Mouse (Mus musculus): ENCODE results near the gene Arpc5. TPM values are rescaled to one million over a fixed set of nuclear protein-coding genes. Genes with fewer than 3 reads are reported as not detected.
"Not testable (repeated sequence)": the region's sequence is repeated elsewhere in the genome, so short reads cannot be mapped to it uniquely, and the experiment has no call there.

Arpc5 gene
- total RNA-seq, 2 experiments from 2014 or later: 115 to 199 TPM

DNA sequence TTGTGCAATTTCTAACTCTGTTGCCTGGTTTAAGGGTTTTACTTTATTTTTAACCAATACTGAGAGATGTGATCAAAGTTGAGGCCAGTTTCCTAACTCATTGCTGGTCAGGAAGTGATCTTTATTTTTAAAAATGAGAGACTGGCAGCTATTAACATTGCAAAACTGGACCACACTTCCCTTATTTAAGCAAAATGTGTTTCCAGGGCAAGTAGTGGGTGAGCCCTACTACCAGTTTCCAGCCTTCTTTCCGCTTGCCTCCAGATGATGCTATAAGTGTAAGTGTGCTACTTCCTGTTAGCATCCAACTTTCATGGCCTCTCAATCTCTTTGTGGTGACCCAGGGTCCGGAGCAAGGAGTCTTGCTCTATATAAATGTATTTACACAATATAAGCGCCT is 8.3 kb downstream of the Arpc5 start:
- ATAC-seq (replicated peaks; ENCODE audit: poor library complexity, severe bottlenecking): peak; percentile 93

DNA sequence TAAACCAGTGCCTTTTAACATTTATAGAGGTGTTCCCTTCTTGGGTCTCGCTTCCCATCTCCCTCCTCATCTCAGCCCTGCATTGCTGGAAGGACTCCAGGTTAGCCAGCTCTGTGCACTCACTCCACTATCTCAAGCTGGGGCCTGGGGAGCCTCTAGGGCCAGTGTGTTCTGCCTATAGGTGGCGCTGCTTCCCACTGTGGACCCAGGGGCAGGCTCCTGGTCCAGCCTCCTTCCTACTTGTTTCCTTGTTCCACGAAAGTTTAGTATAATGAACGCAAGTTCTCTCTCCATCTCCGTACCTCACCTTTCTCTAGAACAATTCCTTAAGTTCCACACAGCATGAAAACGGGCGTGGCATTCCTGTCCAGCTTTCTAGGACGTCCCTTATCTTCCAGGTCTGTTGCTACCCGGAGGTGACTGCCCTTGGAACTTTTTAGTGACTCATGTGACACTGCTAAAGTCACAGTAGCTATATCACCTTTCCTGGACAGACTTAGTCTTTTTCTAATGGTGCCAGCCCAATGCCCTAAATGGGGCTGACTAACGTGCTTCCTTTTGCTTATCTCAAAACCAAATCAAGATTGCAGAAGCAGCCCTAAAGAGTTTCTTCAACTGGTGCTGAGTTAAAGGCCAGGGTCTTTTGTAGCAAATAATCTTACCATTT is 12.9 kb downstream of the Arpc5 start:
- ATAC-seq (replicated peaks; ENCODE audit: poor library complexity, severe bottlenecking): peak; percentile 70

DNA sequence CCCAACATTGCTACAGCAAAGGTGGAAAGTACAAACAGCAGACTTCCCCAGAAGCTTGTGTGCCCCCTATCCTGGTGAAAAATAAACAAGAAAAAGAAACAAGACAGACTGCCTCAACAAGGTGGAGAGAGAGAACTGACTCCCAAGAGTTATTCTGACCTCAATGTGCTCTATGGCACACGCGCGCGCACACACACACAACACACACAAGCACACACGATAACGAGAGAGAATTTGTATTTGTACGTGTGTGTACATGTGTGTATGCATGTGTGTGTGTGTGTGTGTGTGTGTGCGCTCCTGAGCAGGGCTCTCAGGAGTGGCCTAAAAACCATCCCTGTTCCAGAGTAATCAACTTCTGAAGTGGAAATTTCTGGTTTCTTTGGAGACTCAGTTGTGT is 18.3 kb downstream of the Arpc5 start:
- no peak for ATAC-seq (replicated peaks; ENCODE audit: poor library complexity, severe bottlenecking)

DNA sequence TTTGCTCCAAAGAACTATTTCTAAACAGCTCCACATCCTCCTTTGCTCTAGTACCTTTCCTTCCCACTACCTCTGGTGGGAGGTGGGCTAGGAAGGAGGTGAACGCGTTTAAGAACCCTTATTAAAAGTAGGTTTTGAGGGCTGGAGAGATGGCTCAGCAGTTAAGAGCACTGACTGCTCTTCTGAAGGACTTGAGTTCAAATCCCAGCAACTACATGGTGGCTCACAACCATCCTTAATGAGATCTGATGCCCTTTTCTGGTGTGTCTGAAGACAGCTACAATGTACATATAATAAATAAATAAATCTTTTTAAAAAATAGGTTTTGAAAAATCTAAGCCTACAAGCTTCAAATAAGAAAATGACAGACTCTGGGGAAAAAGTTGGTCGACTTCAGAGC is 19.1 kb downstream of the Arpc5 start:
- not testable (repeated sequence) for ATAC-seq (replicated peaks; ENCODE audit: poor library complexity, severe bottlenecking)

DNA sequence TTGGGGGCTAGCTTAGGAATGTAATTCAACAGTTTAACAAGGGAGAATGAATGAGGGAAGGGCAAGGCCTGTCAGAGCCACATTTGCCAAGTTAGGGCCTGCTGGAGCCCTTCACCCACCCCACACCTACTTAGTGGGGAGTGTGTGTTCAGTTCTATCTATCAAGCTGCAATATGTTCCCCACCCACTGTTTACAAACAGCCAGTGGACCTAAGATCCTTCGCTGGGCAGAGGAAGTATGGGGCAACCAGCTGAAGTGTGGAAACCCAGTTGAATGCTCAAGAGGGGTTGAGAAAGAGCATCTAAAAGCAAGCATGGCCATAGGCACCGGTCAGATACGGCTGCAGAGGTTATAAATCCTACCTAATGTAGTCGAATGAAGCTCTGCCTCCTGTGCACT is 20.6 kb downstream of the Arpc5 start:
- ATAC-seq (replicated peaks; ENCODE audit: poor library complexity, severe bottlenecking): peak; percentile 89

DNA sequence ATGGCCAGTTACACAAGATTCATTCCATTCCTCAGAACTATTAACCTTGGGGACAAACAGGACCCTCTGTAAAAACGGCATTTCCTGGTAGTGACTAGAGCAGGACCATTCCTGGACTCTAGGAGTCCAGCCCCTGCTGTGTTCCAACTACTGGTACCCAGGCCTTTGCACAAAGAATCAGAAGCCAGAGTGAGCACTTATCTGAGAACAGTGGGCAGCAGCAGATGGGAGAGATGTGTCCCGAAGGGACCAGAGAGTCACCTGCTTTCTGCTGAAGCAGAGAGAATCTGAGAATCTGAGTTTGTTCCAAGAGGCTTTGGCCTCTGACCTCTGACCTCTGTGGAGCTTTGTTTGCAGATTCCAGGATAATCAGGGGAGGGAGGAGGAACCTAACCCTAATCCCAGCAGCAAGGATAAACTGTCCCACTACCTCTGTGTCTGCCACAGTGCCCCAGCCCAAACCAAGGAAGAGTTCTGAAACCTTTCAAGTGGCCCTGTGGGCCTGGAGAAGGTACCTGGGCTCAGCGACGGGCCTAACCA is 21.8 kb downstream of the Arpc5 start:
- ATAC-seq (replicated peaks; ENCODE audit: poor library complexity, severe bottlenecking): no peak

DNA sequence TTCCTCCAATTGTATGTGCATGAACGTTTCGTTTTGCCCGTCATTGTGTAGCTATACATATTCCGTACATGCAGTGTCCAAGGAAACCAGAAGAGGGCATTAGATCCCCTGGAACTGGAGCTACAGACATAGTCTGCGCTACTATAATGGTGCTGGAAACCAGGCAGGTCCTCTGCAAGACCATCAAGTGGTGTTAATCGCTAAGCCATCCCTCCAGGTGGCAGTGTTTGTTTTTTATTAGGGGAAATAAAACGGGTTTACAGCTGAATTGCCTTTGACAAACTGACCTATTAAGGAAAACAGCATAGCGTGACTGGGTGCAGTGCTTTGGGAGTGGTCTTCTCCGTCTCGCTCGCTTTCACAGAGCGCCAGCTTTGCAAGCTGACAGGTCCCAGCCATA is 23.9 kb downstream of the Arpc5 start:
- peak; percentile 69 for ATAC-seq (replicated peaks; ENCODE audit: poor library complexity, severe bottlenecking)

DNA sequence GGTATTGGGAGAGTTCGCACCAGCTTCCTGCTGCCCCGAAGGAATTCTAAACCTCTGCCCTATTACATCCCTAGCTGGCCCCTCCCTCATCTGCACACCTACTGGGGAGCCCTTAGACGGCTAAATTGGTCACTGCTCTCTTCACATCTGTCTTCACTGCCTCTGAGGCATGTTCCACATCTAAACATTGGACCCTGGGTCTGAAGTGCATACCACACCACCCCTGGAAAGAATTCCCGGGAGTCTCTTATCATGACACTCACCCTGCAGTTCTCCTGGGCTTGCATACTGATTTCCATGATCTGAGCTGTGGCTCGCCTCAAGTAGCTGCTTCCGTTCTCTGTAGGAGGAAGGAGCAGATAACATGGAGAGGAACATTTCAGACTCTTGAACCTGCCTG is 24.5 kb downstream of the Arpc5 start:
- ATAC-seq (replicated peaks; ENCODE audit: poor library complexity, severe bottlenecking): no peak

DNA sequence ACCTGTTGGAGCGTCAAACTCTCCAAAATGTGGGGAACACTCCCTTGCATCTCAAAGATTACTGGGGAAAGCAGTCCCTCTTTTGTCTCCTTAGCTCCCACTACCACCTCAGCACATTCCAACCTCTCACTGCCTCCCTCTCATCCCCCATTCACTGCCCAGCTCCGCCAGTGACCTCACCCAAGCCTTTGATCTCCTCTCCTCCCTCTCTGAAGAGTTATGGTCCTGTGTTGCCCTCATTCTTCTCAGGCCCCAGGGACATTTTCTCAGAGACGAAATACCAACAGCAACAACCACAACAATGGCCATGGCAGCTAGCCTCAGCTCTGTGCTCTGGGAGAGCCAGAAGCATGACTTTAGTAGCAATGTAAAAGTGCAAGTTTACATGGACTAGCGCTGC is 24.9 kb downstream of the Arpc5 start:
- ATAC-seq (replicated peaks; ENCODE audit: poor library complexity, severe bottlenecking): no peak

DNA sequence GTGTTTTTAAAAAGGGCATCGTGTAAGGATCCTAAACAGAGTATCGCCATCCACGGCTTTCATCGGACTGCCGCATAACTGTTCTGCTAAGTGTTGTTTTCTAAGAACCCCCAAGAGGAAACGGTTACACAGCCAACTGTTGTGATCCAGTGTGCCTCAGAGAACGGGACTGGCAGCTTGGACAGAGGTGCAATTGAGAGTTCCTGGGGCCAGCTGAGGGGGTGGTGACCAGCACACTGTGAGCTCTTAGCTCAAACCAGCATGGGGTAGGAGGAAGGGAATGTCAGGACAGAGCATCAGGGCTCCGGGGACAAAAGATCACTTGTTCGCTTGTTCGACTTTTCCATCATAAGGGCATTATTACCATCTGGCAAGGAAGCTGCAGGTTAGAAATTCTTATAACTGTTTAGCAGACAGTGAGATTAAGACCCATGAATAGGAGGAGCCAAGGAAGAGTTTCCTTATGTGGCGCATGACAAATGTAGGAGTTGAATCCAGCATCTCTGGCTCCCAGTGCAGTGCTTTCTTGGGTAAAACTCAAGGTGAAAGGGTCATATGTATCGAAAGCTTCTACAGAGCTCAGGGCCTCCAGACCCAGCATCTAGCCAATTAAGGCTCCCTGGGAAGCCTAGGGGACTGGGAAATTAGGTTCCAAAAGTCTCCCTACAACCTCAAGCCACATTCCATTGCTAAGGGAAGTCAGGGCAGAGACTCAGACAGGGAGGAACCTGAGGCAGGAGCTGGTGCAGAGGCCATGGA is 26.6 kb downstream of the Arpc5 start:
- ATAC-seq (replicated peaks; ENCODE audit: poor library complexity, severe bottlenecking): no peak

DNA sequence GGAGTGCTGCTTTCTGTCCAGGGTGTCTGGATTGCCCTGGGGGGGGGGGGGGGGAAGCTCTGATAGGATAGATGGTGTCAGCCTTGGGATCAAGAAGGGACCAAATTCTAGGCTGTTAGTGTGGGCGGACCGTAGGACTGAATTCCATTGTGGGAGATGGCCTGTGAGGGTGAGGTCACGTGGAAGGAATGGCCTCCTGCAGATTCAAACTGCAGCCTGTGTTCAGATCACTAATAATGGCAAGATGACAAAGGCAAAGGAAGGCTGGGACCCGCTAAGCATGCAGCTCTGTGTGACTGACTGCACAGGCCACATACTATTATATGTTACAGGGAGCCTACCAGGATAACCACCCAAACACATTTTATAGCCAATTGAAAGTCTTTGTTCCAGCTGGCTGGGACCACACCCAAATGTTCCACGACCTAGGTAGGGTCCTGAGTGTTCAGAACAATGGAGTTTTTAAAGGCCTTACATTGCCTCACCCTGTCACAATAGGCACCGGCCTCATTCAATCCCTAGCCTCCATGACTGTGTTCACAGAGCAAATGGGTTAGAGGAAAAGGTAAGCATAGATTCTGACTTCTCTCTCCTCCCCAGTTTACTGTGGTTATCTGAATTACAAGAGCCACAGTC is 27.3 kb downstream of the Arpc5 start:
- no peak for ATAC-seq (replicated peaks; ENCODE audit: poor library complexity, severe bottlenecking)

DNA sequence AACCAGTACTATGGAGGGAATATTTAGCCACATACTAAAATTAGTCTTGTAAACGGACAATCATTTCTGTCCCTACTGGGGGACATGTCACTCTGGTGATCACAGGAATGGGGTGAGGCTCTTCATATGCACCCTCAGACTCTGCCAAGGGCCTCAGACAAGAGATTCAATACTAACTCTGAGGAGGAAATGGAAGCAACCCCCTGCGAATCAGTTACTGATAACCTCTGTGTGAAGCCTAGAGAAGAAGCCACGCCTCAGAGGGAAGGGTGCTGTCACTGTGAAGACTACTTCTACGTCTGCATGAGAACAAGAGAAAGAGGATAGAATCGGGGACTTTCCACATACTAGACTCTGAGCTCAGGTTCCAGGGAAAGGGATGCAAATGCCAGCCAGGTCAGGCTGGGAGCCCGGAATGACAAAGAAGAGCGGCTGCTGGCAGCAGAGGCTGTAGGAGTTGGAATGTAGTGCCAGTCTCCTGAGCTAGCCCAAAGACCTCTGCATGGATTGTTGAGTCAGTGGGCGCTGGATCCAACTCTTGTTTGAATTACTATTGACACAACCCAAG is 29.4 kb downstream of the Arpc5 start:
- no peak for ATAC-seq (replicated peaks; ENCODE audit: poor library complexity, severe bottlenecking)

DNA sequence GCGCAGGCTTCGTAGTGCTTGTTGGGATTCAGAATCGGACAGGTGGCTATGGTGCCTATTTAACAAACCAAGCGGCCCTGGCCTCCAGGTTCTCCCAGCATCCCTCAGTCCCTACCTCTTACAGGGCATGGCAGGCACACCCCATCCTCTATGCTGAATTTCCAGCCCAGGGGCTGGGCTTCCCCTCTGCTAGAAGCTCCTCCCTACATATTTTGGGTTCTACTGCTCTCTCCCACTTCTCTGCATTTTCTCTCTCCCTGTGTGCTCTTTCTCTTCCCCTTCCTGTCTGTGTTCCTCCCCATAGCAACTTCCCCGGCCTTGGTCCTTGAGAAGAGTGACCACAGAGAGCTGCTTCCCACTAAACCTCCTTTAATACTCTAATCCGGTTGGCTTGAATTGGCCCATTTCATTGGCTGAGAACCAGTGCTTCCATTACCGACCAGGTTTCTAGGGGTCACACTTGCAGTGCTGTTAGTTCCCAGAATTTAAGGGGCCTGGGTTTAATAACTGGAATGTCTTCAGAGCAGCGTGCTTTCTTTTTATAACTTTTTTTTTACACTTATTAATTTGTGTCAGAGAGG is 30.4 kb downstream of the Arpc5 start:
- ATAC-seq (replicated peaks; ENCODE audit: poor library complexity, severe bottlenecking): peak; percentile 64

DNA sequence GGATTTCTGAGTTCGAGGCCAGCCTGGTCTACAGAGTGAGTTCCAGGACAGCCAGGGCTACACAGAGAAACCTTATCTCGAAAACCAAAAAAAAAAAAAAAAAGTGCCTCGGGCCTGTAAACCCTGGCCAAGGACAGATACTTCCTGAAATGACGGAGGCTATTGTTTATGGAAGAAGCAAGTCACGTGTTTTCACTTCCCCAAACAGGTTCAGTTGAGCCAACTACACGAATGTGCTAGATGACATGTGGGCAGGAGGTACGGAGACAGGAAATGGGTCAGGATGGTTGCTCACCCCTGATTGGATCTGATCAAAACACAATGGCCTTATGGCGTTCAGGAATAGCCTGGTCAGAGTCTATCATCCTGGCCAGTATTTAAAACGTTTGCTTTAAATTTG is 31.8 kb downstream of the Arpc5 start:
- peak; percentile 93 for ATAC-seq (replicated peaks; ENCODE audit: poor library complexity, severe bottlenecking)

DNA sequence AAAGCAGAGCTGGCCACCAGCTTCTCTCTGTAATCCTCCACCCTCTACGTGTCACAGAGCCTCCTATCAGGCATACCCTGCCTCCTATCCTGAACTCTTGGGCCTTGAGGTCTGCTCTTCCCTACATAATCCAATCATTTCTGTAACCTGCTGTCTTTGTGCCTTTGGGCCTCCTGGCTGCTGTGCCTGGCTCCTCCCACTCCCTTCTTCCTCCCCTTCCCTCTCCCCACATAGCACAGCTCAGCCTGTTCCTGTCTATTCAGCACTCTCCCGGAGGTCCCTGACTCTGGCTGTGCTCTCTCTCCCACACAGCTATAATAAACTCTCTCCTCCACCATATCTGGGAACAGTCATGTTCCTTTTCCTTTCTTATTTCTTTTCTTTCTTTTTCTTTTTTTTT is 33.6 kb downstream of the Arpc5 start, which contains the start of gene Ncf2:
Gene Ncf2, plus strand, starts transcription at position 298 of the 400 bp plus-strand sequence.
- peak; percentile 38 for ATAC-seq (replicated peaks; ENCODE audit: poor library complexity, severe bottlenecking)

DNA sequence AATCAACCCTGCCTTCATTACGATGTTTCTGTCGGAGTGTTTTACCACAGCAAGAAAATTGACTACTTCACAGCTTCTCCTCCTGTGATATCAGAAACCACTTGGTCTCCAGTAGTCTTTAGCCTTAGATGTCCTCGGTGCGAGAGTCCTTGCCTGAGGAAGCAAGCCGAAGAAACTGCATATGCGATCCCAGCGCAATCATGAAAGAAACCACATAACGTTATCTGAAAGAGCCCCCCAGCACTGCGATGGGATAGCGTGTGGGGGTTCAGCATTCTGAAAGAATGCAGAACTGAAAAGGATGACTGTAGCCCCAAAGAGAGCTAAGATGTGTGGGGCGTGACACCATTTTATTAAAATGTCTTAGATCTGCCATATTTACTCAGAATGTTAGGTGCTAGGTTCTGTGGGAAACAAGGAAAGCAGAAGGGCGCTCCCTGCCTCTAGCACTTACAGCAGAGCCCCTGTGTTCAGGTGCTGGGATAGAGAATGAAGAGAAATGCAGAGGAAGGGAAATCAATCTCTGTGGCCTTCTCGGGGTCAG is 34.4 kb downstream of the Arpc5 start:
- ATAC-seq (replicated peaks; ENCODE audit: poor library complexity, severe bottlenecking): no peak

DNA sequence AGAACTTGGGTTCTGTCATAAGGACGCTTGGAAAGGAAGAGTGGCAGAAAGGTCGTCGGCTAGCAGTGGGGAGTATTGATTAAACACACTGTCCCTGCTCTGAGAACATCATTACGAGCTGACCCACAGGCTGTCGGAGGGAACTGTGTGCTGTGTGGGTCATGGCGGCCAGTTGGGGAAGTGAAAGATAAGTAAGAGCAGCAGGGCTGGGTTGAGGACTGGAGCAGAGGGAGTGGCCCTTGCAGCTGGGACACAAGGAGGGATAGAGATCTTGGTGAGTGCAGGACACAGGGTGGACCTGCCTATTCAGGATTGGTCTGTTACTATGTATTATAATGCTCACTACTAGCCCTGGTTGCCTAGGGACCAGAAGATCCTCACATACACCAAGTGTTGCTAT is 38.6 kb downstream of the Arpc5 start:
- ATAC-seq (replicated peaks; ENCODE audit: poor library complexity, severe bottlenecking): peak; percentile 54

DNA sequence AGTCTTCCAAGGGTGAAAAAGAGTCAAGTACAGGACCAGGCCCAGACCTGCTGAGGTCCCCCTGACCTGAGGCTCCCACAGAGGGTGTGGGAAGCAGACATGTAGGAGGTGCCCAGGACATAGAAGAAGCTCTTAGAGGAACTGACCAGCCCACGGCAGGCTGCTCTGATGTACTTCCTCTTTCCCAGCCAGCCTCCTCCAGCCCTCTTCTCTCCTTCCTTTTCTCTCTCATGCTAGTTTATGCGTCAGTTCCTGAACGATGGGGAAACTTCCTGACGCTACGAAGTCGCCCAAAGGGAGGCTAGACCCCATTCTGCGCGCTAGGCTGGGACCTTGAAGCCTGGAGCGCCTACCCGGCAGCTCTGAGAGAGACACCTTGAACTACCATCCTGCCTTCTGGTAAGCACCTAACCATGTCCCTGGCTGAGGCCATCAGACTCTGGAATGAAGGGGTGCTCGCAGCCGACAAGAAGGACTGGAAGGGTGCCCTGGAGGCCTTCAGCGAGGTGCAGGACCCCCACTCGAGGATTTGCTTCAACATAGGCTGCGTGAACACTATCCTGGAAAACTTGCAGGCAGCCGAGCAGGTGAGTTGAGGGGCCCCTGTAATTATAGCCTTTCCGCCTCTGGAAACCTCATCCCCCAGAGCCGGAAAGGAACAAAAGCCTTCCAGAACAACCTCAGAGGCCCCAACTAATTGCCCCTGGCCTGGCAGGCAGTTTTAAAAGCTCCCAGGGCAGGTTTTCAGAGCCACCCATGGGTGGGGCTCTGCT is 41.5 kb downstream of the Arpc5 start:
- ATAC-seq (replicated peaks; ENCODE audit: poor library complexity, severe bottlenecking): peak; percentile 68

DNA sequence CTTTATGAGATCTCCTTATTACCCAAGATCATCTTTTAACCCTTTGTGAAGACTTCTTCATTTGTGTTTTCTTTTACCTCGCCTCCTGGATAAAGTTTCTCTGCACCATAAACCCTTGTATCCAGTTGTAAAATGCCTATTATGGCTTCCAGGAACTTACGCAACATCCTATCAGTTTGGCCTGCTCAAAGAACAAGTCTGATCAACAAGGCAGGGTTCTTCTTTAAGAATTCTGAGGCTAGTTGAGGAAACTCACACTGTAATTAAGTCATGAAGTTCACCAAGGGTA is 42.0 kb downstream of the Arpc5 start:
- no peak for ATAC-seq (replicated peaks; ENCODE audit: poor library complexity, severe bottlenecking)

Data from granulocyte monocyte progenitor cell, adult 5-6 weeks (primary cell).